Mouse (Mus musculus): ENCODE data around the gene Tnn. TPM values are rescaled to one million over a fixed set of nuclear protein-coding genes. Genes with fewer than 3 reads are reported as not detected.
A peak's percentile ranks its signal among the peaks of the same experiment; 100 is the strongest.

Tnn gene
- polyA plus RNA-seq, 3 experiments from 2014 or later = 0.09 TPM; not detected in 2

GRCm38 (mm10) chr1:160080800-160081436 is 72.5 kb downstream of the Tnn start:
- ATAC-seq = peak; percentile 62

GRCm38 (mm10) chr1:160078882-160079661 is 74.3 kb downstream of the Tnn start:
- peak; percentile 62 for ATAC-seq

- ATAC-seq = no peak
Observed at GRCm38 (mm10) chr1:160064547-160065144, 88.7 kb downstream of the Tnn start.

GRCm38 (mm10) chr1:160061725-160062366 is 91.5 kb downstream of the Tnn start:
- peak; percentile 49 for ATAC-seq

GRCm38 (mm10) chr1:160061321-160061720 is 92.1 kb downstream of the Tnn start:
- peak; percentile 35 for ATAC-seq

- no peak for ATAC-seq
Observed at GRCm38 (mm10) chr1:160060542-160060941, 92.8 kb downstream of the Tnn start.

- no peak for ATAC-seq
Observed at GRCm38 (mm10) chr1:160059908-160060307, 93.5 kb downstream of the Tnn start.

GRCm38 (mm10) chr1:160057657-160058056 is 95.7 kb downstream of the Tnn start:
- no peak for ATAC-seq

- ATAC-seq = peak; percentile 64
Observed at GRCm38 (mm10) chr1:160054366-160055078, 98.9 kb downstream of the Tnn start.

GRCm38 (mm10) chr1:160053510-160054305 is 99.7 kb downstream of the Tnn start:
- peak; percentile 61 for ATAC-seq

GRCm38 (mm10) chr1:160052556-160053315 is 100.6 kb downstream of the Tnn start:
- ATAC-seq = peak; percentile 78

GRCm38 (mm10) chr1:160050898-160051297 is 102.5 kb downstream of the Tnn start:
- ATAC-seq = no peak

- ATAC-seq = no peak
Observed at GRCm38 (mm10) chr1:160049131-160049880, 104.1 kb downstream of the Tnn start.

- ATAC-seq = peak; percentile 15
Observed at GRCm38 (mm10) chr1:160047481-160047931, 105.9 kb downstream of the Tnn start.

- ATAC-seq = peak; percentile 2
Observed at GRCm38 (mm10) chr1:160046786-160047185, 106.6 kb downstream of the Tnn start.

- peak; percentile 8 for ATAC-seq
Observed at GRCm38 (mm10) chr1:160045971-160046370, 107.4 kb downstream of the Tnn start.

- ATAC-seq = no peak
Observed at GRCm38 (mm10) chr1:160045056-160045715, 108.2 kb downstream of the Tnn start.

GRCm38 (mm10) chr1:160044237-160045021 is 109.0 kb downstream of the Tnn start, which contains the start of gene 4930523C07Rik:
TSS of gene 4930523C07Rik (plus strand) at chr1:160044382.
- ATAC-seq = peak; percentile 69

Data from inflammation-experienced regulatory T-cells, adult 6 months (primary cell).